Mouse (Mus musculus) spleen, adult 18-20 months (tissue): ENCODE measurements around the gene Acss3.

ENCODE experiments used
- DNase-seq, 2 experiments: peaks; one replicate each; pipeline ENCODE4 v3.0.0; 2022; ENCODE audit warnings: mixed read lengths in 2 of 2

Acss3 gene

DNA sequence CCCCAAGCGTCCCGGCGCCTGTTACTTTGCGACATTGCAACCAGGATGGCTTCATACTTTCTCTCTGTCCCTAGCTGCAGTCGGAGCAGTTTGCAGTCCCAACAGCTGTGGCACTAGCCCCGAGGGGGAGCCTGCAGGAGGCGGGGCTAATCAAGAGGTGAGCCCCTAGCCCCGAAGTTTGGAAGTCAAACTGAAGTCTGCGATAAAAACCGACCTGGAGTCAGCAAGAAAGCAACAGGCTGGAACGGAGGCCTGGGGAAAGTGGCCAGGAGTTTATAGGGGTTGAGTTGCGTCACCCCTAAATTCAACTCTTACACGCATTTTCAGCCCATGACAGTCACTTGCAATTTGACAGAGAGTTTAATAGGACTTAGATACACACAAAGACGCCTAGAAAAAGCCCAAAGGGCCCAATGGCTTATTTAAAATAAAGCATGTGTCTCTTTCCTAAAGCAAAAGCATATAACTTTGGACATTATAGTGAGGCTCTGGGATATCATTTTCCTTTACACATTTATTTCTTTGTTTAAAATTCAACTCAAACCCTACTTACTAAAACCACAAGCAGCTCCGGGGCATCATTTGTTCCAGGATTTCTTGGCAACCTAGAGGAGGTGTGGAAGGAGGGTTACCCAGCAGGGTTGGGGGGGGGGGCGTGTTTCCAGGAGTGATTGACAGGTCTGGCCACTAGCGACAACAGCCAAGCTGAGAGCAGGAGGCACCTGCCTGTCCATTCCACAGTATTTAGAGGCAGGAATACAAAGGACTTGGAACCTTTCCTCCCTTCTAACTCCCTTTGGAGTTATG, at the start of gene Acss3:
Acss3 (minus strand) TSS at position 140 of the 807 bp plus-strand sequence.
- no peak for DNase-seq

- DNase-seq, result no peak
Measured at GRCm38 (mm10) chr10:107172003-107172689, 48.7 kb upstream of the Acss3 start.

DNA sequence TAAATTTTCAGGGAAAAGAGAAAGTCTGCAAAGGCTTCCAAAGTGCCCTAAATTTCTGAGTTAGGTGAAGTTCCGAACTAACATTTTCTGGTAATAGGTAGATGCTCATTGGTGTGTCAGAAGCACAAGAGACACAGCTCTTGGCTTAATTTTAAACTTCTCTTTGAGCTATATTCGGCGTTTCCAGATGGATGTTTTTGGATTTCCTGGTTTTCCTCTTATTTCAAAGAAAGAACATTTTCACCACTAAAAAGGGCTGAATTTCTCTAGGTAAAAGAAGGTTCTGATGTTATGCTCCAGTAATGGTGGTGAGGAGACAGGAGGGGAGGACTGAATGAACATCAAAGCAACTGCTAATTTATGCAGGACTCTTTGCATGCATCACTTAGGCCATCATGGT, 43.0 kb upstream of the Acss3 start:
- no peak for DNase-seq

- DNase-seq, result no peak
Measured at GRCm38 (mm10) chr10:107148759-107149158, 25.3 kb upstream of the Acss3 start.

GRCm38 (mm10) chr10:107144016-107144415, 20.5 kb upstream of the Acss3 start:
- DNase-seq, result no peak

GRCm38 (mm10) chr10:107142910-107143309, 19.4 kb upstream of the Acss3 start:
- no peak for DNase-seq

DNA sequence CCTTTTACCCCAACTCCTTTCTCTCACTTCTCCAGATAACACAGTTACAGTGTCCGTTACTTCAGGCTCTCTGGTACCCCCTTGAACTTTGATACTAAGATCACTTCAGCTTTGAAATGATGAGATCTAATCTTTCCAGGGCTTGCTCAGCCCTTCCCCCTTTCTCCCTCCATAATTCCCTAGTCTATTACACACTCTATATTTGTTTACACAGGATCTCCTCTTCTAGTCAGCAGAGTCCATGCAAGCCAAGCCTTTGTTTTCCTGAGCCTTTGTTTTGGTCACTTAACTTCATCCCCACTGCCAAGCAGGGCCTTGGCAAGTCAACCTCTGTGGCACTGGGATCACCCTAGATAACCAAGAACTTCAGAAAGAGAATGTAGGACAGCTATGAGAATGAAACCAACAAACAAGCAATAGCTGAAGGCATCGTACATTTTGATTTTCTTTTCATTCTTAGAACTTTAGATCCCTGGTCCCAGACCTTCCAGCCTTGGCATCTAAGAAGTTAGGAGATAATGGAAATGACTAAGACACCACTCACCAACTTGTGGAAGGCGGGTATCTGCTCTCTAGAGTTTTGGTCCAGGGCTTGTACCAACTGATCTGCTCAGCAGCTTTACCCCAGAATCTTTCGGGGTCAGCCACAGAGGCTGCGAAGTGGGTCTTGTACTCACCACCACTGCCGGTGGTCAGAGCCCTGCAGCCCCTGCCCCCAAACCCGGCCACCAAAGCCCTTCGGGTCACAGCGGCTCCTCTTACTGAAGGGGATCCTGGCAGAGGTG, 532 bp downstream of the Acss3 start:
- peak in 1 of 2 experiments; percentile 2 for DNase-seq

DNA sequence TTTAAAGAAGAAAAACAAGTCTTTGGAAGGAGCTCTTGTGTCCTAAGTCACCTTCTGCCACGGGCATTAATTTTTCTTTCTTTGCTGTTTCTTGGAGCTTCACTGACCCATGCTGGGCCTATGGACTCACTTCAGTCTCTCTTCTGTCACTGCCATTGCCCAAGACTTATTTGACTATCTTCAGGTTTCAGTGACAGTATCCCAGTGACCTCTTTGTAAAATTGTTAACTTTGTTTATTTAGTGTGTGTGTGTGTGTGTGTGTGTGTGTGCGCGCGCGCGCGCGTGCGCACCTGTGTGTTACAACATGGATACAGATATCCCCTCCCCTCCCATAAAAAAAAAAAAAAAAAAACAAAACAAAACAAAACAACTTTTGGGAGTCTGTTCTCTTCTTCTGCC, 2.2 kb downstream of the Acss3 start:
- DNase-seq, result no peak

GRCm38 (mm10) chr10:107119135-107119534, 4.3 kb downstream of the Acss3 start:
- no peak for DNase-seq

DNA sequence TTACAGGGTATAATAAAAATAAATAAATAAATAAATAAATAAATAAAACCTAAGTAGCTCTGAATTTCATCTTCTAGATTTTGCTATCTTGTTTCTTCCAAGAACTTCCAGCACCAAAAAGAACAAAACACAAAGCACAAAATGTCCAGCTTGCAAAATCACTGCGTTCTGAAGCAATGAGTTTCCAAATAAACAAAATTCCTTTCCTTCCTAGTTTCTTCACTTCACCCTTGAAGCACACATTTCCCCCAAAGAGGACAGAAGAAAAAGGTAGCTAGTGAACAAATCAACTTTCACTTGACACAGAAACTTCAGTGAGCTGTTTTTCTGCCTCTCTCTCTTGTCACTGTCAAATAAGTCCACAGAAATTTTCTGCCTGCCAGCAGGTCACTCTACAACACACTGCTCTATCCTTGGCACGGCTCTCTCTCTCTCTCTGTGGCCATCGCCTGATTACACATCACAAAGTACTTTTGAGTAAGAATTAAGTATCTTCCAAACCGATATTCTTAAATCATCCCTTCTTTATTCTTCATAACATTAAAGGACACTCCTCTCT, 6.7 kb downstream of the Acss3 start:
- DNase-seq, result no peak

- no peak for DNase-seq
Measured at GRCm38 (mm10) chr10:107115930-107116642, 7.4 kb downstream of the Acss3 start.

DNA sequence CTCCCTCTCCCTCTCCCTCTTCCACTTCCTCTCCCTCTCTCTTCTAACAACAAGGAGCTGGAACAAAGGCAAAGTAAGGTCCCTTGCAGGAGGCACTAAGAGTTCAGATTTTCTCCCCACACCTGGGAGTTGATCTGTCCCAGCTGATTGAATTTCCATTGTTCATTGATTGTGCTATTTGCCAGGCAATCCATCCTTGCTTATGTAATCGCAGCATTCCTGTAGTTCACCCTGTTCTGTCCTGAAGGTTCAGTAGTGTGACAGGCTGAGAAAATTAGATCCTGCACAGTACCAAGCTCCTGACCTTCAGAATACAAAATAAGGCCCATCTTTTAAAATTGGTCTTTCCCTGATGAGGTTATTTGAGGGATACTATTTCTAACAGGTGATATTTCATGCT, 8.3 kb downstream of the Acss3 start:
- no peak for DNase-seq

GRCm38 (mm10) chr10:107094452-107094851, 29.0 kb downstream of the Acss3 start:
- no peak for DNase-seq

- DNase-seq, result no peak
Measured at GRCm38 (mm10) chr10:107053846-107054624, 69.4 kb downstream of the Acss3 start.

DNA sequence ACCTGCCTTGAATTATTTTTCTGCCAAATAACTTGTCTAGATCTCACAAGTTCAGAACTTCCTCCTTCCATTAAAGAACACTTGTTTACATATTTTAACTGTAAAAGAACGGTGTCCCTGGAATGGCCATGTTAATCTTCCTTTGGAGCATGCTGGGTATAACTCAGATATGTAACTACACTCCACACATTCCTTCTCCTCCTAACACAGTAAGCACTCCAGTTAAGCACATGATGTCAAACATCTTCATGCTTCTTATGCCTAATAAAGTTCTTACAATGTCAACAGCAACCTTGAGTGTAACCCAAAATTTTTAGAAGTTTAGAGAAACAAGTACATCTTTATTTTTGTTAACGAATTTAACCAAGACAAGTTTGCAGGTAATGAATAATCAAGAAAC, 73.0 kb downstream of the Acss3 start:
- no peak for DNase-seq

DNA sequence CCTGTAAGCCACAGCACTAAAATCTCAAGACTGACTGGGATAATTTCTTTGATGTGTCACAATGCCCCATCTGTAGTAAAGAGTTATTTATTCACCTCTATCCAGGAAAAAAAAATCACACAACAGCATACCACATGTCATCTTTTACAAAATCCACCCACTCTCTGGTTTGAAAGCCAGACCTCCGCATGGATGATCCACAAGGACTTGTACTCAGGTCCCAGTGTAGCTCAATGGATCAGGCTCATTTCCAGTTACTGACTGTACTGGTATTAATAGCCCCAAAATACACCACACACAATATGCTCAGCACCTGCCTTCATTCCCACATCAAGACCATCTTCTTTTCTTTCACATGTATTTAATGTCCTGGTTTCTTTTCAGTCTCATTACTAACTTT, 80.8 kb downstream of the Acss3 start:
- no peak for DNase-seq

DNA sequence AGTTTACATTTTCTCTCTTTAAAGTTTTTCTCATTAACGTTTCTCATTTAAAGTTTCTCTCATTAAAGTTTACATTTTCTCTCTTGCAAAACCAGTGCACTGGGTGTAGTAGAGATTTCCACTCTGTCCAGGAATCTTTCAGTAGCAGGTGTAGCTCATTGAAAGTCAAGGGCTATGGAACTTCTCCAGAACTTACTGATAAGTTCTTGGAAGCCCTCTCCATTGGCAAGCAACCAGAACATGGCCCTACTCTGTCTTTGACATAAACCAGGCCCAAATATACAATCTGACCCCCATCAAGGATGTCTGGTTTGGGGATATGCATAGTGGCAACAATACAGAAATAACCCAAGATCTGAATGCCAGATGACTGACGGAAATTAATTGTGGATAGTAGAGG, 82.6 kb downstream of the Acss3 start:
- DNase-seq, result no peak

DNA sequence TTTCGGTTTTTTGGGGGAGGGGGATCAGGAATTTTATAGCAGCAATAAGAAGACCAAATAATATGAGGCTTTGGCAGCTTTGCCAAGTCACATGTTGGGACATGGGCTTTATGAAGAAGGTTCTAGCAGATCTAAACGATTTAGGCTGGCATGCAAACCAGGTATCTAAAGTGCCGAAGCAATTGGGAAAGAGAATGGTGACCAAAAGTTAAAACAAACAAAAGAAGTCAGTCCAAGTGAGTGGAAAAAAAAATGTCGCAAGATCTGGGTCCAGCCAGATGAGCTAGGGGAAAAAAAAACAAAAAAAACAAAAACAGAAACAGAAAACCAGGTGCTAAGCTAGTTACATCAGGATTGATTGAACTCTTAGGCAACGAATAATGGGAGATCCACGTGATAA, 83.1 kb downstream of the Acss3 start:
- no peak for DNase-seq

GRCm38 (mm10) chr10:107039211-107039610, 84.3 kb downstream of the Acss3 start:
- no peak for DNase-seq

GRCm38 (mm10) chr10:107024254-107024653, 99.2 kb downstream of the Acss3 start:
- DNase-seq, result no peak

- no peak for DNase-seq
Measured at GRCm38 (mm10) chr10:107021118-107021517, 102.3 kb downstream of the Acss3 start.

DNA sequence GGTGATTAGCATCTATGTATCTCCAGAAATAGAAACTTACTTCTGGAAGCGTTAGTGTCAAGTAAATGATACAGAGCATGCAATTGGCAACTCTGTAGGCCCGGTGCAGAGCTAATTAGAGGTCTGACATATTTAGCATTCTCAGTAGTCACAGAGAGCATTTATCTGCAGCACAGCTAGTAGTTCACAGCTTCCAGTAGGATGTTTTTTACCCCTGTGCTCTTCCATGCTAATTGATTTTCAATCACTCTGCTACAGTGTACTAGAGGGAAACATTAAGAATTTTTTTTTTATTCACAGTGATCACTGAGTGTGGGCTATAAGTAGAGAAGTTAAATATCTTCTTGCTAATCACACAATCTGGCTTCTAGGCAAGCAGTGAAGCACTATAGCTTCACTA, 112.3 kb downstream of the Acss3 start:
- no peak for DNase-seq
